Mouse (Mus musculus) G1E (cell line): ENCODE data around the gene Rnpepl1.

Experiments used
- CTCF ChIP-seq: IDR thresholded peaks from 2 replicates; pipeline ENCODE4 v1.5.1; 2012; ENCODE audit warnings: low read depth, low read length, inconsistent platforms, mixed read lengths
- GATA1 ChIP-seq: IDR thresholded peaks from 2 replicates; pipeline ENCODE4 v1.6.1; 2012; ENCODE audit warnings: borderline replicate concordance, low read length, inconsistent platforms, mixed read lengths
- TAL1 ChIP-seq: conservative IDR thresholded peaks from 2 replicates; pipeline ENCODE4 v1.6.1; 2012; ENCODE audit warnings: low read depth, low read length, inconsistent platforms, mixed read lengths

DNA sequence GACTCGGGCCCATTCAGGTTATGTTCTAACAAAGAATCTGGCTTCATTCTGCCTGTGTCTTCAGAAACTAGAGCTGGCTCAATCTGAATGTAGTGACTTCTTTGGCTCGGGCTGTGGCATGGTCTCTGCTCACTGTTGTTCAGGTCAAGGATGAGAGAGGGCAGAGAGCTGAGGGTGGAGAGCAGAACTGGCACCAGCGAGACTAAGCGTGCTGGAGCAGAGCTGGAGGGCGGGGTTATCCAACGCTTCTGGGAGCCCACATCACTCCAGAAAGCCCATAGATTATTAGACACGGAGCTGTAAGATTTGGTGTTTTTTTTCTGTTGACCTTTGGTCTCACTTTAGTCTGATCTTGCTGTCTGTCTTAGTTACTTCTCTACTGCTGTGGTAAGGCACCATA lies 37.9 kb upstream of the Rnpepl1 start:
- TF ChIP-seq CTCF (no peak), GATA1 (no peak), TAL1 (no peak)
